Mouse (Mus musculus): ENCODE results near the gene Gm4779. TPM values are rescaled to one million over a fixed set of nuclear protein-coding genes. Genes with fewer than 3 reads are reported as not detected.

Gm4779 gene
- polyA plus RNA-seq, 1 experiment, result not detected

DNA sequence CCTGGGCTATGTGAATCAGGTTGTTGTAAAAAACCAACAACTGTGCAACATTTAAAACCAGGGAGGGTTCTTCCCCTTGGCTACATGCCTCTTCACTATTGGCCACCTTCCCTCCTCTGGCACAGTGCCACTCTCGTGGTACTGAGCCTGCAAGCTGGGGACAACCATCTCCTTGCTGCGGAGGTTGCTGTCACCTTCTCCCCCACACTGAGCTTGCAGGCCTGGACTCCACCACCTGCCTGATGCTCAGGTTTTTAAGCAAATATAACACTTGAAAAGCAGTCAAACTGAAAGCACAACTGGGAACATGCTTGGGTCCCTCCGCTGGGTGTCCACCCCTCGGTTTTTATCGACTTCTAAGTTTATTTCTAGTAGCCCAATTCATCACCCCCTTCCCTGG lies 39.7 kb downstream of the Gm4779 start:
- H3K79me3 ChIP-seq (ENCODE audit: low read depth), result no peaks in the 10 kb centered on the region
- no peak overlapping the region for H3ac ChIP-seq (ENCODE audit: control insufficient read depth, insufficient read length, low read depth)
- no peaks in the 10 kb centered on the region for H3K36me3 ChIP-seq (ENCODE audit: control insufficient read depth, insufficient read depth)
- no peaks in the 10 kb centered on the region for H3K79me2 ChIP-seq (ENCODE audit: control insufficient read depth, insufficient read depth)
- no peak for TF ChIP-seq USF1 (IDR thresholded peaks at IDR 0.05; ENCODE audit: low read depth)
- no peak overlapping the region for H3K4me3 ChIP-seq (ENCODE audit: insufficient read depth, poor library complexity, severe bottlenecking)
- no peaks in the 10 kb centered on the region for H3K27me3 ChIP-seq (ENCODE audit: control insufficient read depth, insufficient read depth, insufficient read length)

DNA sequence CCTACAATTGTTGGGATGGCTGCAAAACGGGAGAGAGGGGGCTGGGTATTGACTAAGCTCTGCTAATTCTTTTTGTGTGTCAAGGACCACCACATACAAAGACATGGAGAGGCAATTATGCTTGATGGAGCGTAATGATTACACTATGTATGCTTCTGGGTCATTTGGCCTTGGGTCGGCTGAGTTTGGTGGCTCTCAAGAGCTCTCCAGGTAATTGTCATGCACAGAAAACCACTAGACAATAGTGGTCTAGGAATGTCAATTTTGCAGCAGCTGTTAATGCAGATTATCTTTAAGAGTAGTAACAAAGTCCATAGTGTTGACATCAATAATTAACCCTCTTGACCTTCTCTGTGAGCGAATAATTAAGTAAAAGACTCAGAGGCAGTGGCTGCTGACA lies 44.1 kb downstream of the Gm4779 start:
- TF ChIP-seq CEBPB (IDR thresholded peaks at IDR 0.05; ENCODE audit: low read depth), result no peak
- no peak for TF ChIP-seq USF1 (IDR thresholded peaks at IDR 0.05; ENCODE audit: low read depth)
- no peaks in the 10 kb centered on the region for H3K27me3 ChIP-seq (ENCODE audit: control insufficient read depth, insufficient read depth, insufficient read length)
- no peak overlapping the region for H3ac ChIP-seq (ENCODE audit: control insufficient read depth, insufficient read length, low read depth)
- H3K79me3 ChIP-seq (ENCODE audit: low read depth), result no peaks in the 10 kb centered on the region
- no peaks in the 10 kb centered on the region for H3K79me2 ChIP-seq (ENCODE audit: control insufficient read depth, insufficient read depth)
- H3K4me3 ChIP-seq (ENCODE audit: insufficient read depth, poor library complexity, severe bottlenecking), result no peak overlapping the region
- no peaks in the 10 kb centered on the region for H3K36me3 ChIP-seq (ENCODE audit: control insufficient read depth, insufficient read depth)

DNA sequence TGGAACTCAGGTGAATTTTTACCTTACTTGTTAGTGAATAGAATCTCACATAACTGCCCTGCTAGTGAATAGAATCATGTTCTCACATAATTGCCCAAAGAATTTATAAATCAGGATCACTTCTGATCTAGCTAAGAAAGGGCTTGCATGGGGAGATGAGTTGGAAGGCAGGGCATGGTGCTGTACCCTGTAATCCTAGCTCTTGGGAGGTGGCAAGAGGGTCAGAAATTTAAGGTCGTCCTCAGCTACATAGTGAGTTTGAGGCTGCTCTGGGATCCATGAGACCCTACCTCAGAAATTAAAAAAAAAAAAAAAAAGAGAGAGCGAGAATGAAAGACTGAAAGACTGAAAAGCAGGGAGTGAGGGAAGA lies 53.2 kb downstream of the Gm4779 start:
- no peaks in the 10 kb centered on the region for H3K36me3 ChIP-seq (ENCODE audit: control insufficient read depth, insufficient read depth)
- H3K79me2 ChIP-seq (ENCODE audit: control insufficient read depth, insufficient read depth), result no peaks in the 10 kb centered on the region
- TF ChIP-seq USF1 (IDR thresholded peaks at IDR 0.05; ENCODE audit: low read depth) (no peak), MYOG (IDR thresholded peaks at IDR 0.05; ENCODE audit: control insufficient read depth, extremely low read depth, insufficient read length) (no peak), FOSL1 (IDR thresholded peaks at IDR 0.05; ENCODE audit: insufficient read depth, low read length, poor library complexity, severe bottlenecking) (no peak), CEBPB (IDR thresholded peaks at IDR 0.05; ENCODE audit: low read depth) (no peak), MYOD1 (IDR thresholded peaks at IDR 0.05; ENCODE audit: control insufficient read depth, insufficient read length, low read depth) (no peak)
- H3K79me3 ChIP-seq (ENCODE audit: low read depth), result no peaks in the 10 kb centered on the region
- H3K27me3 ChIP-seq (ENCODE audit: control insufficient read depth, insufficient read depth, insufficient read length), result no peaks in the 10 kb centered on the region
- H3ac ChIP-seq (ENCODE audit: control insufficient read depth, insufficient read length, low read depth), result no peak overlapping the region
- no peak overlapping the region for H3K4me3 ChIP-seq (ENCODE audit: insufficient read depth, poor library complexity, severe bottlenecking)

DNA sequence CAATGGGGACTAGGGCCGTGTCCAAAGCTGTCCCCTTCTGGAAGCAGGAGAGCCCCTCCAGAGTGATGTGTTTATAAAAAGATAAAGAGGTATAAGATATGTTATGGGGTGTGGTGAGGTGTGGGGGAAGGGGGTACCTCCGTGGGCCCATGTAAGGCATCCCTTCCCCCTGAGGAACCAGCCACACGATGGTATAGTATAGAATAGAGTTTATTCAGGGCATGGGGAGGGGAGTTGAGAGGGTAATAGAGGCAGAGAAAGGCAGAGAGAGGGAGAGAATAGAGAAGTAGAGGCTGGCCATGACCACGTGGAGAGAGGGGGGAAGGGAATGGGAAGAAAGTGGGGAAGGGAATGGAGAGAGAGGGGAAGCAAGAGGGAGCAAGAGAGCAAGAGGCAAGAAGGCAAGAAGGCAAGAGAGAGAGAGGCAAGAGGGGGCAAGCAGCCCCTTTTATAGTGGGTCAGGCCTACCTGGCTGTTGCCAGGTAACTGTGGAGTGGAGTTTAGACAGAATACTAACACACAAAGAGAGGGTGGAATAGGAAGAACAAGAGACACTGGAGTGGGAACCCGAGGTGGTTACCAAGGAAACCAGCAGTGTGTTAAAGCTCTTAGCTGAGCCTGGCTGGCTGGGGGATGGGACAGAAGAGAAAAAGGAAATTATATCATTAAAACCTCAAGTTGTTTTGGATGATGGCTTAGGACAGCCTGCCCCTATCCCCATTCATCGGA lies 53.7 kb downstream of the Gm4779 start:
- H3K27me3 ChIP-seq (ENCODE audit: control insufficient read depth, insufficient read depth, insufficient read length), result no peaks in the 10 kb centered on the region
- H3K79me3 ChIP-seq (ENCODE audit: low read depth), result no peaks in the 10 kb centered on the region
- H3ac ChIP-seq (ENCODE audit: control insufficient read depth, insufficient read length, low read depth), result no peak overlapping the region
- no peaks in the 10 kb centered on the region for H3K36me3 ChIP-seq (ENCODE audit: control insufficient read depth, insufficient read depth)
- H3K4me3 ChIP-seq (ENCODE audit: insufficient read depth, poor library complexity, severe bottlenecking), result no peak overlapping the region
- TF ChIP-seq USF1 (IDR thresholded peaks at IDR 0.05; ENCODE audit: low read depth), result no peak
- TF ChIP-seq MAX (IDR thresholded peaks at IDR 0.05), result no peak
- no peak for TF ChIP-seq CTCF (IDR thresholded peaks at IDR 0.05; ENCODE audit: control insufficient read depth, insufficient read depth, insufficient read length)
- no peak for TF ChIP-seq CEBPB (IDR thresholded peaks at IDR 0.05; ENCODE audit: low read depth)
- no peak for TF ChIP-seq FOSL1 (IDR thresholded peaks at IDR 0.05; ENCODE audit: insufficient read depth, low read length, poor library complexity, severe bottlenecking)
- TF ChIP-seq MYOD1 (IDR thresholded peaks at IDR 0.05; ENCODE audit: control insufficient read depth, insufficient read length, low read depth), result no peak
- TF ChIP-seq MYOG (IDR thresholded peaks at IDR 0.05; ENCODE audit: control insufficient read depth, extremely low read depth, insufficient read length), result no peak
- H3K79me2 ChIP-seq (ENCODE audit: control insufficient read depth, insufficient read depth), result no peaks in the 10 kb centered on the region

Other genes starting within 250 kb of the Gm4779 start
- 14.2 TPM for gene Ogt, start 154.4 kb downstream of the Gm4779 start, polyA plus RNA-seq (2012; fragmentation: generic; extraction: Trizol)
- not detected for gene Cxcr3, start 60.2 kb downstream of the Gm4779 start, polyA plus RNA-seq (2012; fragmentation: generic; extraction: Trizol)
- not detected for gene 8030474K03Rik, start 233 bp upstream of the Gm4779 start, polyA plus RNA-seq (2012; fragmentation: generic; extraction: Trizol)
- gene Nhsl2, start 55.0 kb upstream of the Gm4779 start, polyA plus RNA-seq (2012; fragmentation: generic; extraction: Trizol), result 0.26 TPM